Mouse (Mus musculus) G1E (cell line): Measurements from ENCODE around the gene Wdr48. TPM values are rescaled to one million over a fixed set of nuclear protein-coding genes. Genes with fewer than 3 reads are reported as not detected.

Source experiments
- ATAC-seq: 2 replicates; pipeline ENCODE4 v1.8.0; 2016; ENCODE audit warnings: mild to moderate bottlenecking; ENCODE audit not compliant: insufficient number of reproducible peaks, poor library complexity, low FRiP score, severe bottlenecking; ENCODE audit errors: extremely low read depth
- DNase-seq: peaks from one replicate; pipeline ENCODE4 v3.0.0; 2012; ENCODE audit warnings: low spot score
- H3K27me3 ChIP-seq: 2 replicates; pipeline ENCODE4 v1.6.1; 2012; ENCODE audit warnings: mild to moderate bottlenecking, low read length, inconsistent platforms; ENCODE audit not compliant: insufficient read depth
- H3K36me3 ChIP-seq: replicated peaks from 2 replicates; pipeline ENCODE3; 2012; ENCODE audit warnings: mild to moderate bottlenecking, inconsistent platforms
- H3K4me1 ChIP-seq: 2 replicates; pipeline ENCODE4 v1.6.1; 2012; ENCODE audit warnings: low read depth, low read length, inconsistent platforms, mixed read lengths; ENCODE audit not compliant: insufficient read depth
- H3K4me3 ChIP-seq: 2 replicates; pipeline ENCODE4 v1.5.1; 2012; ENCODE audit warnings: low read depth, mild to moderate bottlenecking, inconsistent platforms, low read length, moderate library complexity, mixed read lengths
- H3K9me3 ChIP-seq: replicated peaks from 2 replicates; pipeline ENCODE4 v1.6.1; 2012; ENCODE audit warnings: inconsistent platforms
- CTCF ChIP-seq: IDR thresholded peaks from 2 replicates; pipeline ENCODE4 v1.5.1; 2012; ENCODE audit warnings: low read depth, low read length, inconsistent platforms, mixed read lengths
- GATA1 ChIP-seq: IDR thresholded peaks from 2 replicates; pipeline ENCODE4 v1.6.1; 2012; ENCODE audit warnings: borderline replicate concordance, low read length, inconsistent platforms, mixed read lengths
- GATA2 ChIP-seq: IDR thresholded peaks from 2 replicates; pipeline ENCODE4 v1.6.1; 2012; ENCODE audit warnings: low read depth, low read length, inconsistent platforms, borderline replicate concordance
- POLR2AphosphoS5 ChIP-seq: IDR thresholded peaks from 2 replicates; pipeline ENCODE4 v1.6.1; 2012; ENCODE audit warnings: low read depth, low read length, inconsistent platforms; ENCODE audit not compliant: insufficient replicate concordance
- TAL1 ChIP-seq: conservative IDR thresholded peaks from 2 replicates; pipeline ENCODE4 v1.6.1; 2012; ENCODE audit warnings: low read depth, low read length, inconsistent platforms, mixed read lengths
- polyA plus RNA-seq: library from polyadenylated mRNA; stranded (reverse); fragments of >175 nt; gene quantifications from 2 replicates; pipeline ENCODE4 v1.2.3, GENCODE M21; 2012
- total RNA-seq, 2 experiments: library from RNA; stranded (forward) in 1 of 2; stranded (reverse) in 1 of 2; fragments of 200-1000 nt in 1 of 2; fragments of >200 nt in 1 of 2; fragmentation: Nextera tagmentation in 1 of 2; gene quantifications; 2 replicates each; pipeline ENCODE4 v1.2.3; 2014 to 2017

The Wdr48 gene
- total and polyA plus RNA-seq, 3 experiments = 14.5 to 99.9 (median 55.1) TPM

- H3K36me3 ChIP-seq = peaks cover 62% of the 10 kb centered on the region
- peaks cover 7% of the 10 kb centered on the region; the same call in 1 of the 2 replicates for H3K27me3 ChIP-seq
- DNase-seq (no peak), ATAC-seq (no peak)
- TF ChIP-seq TAL1 = no peak
- TF ChIP-seq GATA2 = no peak
- TF ChIP-seq CTCF = no peak
- no peak for TF ChIP-seq GATA1
- TF ChIP-seq POLR2AphosphoS5 = no peak
- peaks cover 4% of the 10 kb centered on the region; the same call in 1 of the 2 replicates for H3K9me3 ChIP-seq
- H3K4me3 ChIP-seq = no peak overlapping the region
- peaks cover 12% of the 10 kb centered on the region for H3K4me1 ChIP-seq
Observed at GRCm38 (mm10) chr9:119970763-119971656, 76.3 kb downstream of the Wdr48 start.

GRCm38 (mm10) chr9:119972166-119972565 is 77.5 kb downstream of the Wdr48 start:
- DNase-seq (no peak), ATAC-seq (no peak)
- peaks cover 4% of the 10 kb centered on the region; the same call in 1 of the 2 replicates for H3K9me3 ChIP-seq
- peaks cover 21% of the 10 kb centered on the region for H3K4me1 ChIP-seq
- H3K4me3 ChIP-seq = no peak overlapping the region
- TF ChIP-seq TAL1 (no peak), GATA2 (no peak), GATA1 (no peak), CTCF (no peak), POLR2AphosphoS5 (no peak)
- H3K27me3 ChIP-seq = peaks cover 2% of the 10 kb centered on the region; the same call in 1 of the 2 replicates
- H3K36me3 ChIP-seq = peaks cover 62% of the 10 kb centered on the region

- Histone ChIP-seq H3K4me1 (peaks cover 26% of the 10 kb centered on the region), H3K36me3 (peaks cover 62% of the 10 kb centered on the region), H3K27me3 (peaks cover 2% of the 10 kb centered on the region; the same call in 1 of the 2 replicates), H3K9me3 (peaks cover 4% of the 10 kb centered on the region; the same call in 1 of the 2 replicates), H3K4me3 (no peak overlapping the region)
- DNase-seq (no peak), ATAC-seq (no peak)
- no peak for TF ChIP-seq GATA1
- no peak for TF ChIP-seq POLR2AphosphoS5
- no peak for TF ChIP-seq TAL1
- no peak for TF ChIP-seq GATA2
- no peak for TF ChIP-seq CTCF
Observed at GRCm38 (mm10) chr9:119972582-119972981, 77.9 kb downstream of the Wdr48 start.

- TF ChIP-seq CTCF = no peak
- no peak for TF ChIP-seq TAL1
- TF ChIP-seq GATA1 = no peak
- TF ChIP-seq POLR2AphosphoS5 = no peak
- TF ChIP-seq GATA2 = no peak
- ATAC-seq (no peak), DNase-seq (no peak)
- H3K9me3 ChIP-seq = peaks cover 4% of the 10 kb centered on the region; the same call in 1 of the 2 replicates
- no peak overlapping the region for H3K4me3 ChIP-seq
- peaks cover 62% of the 10 kb centered on the region for H3K36me3 ChIP-seq
- peaks cover 32% of the 10 kb centered on the region for H3K4me1 ChIP-seq
- H3K27me3 ChIP-seq = no peaks in the 10 kb centered on the region
Observed at GRCm38 (mm10) chr9:119973281-119973680, 78.6 kb downstream of the Wdr48 start.

GRCm38 (mm10) chr9:119973869-119974520 is 79.3 kb downstream of the Wdr48 start:
- Histone ChIP-seq H3K36me3 (peaks cover 67% of the 10 kb centered on the region), H3K4me3 (no peak overlapping the region), H3K4me1 (peaks cover 40% of the 10 kb centered on the region), H3K9me3 (peaks cover 4% of the 10 kb centered on the region; the same call in 1 of the 2 replicates), H3K27me3 (no peaks in the 10 kb centered on the region)
- DNase-seq (no peak), ATAC-seq (no peak)
- TF ChIP-seq CTCF (peak; percentile 56), GATA1 (no peak)

GRCm38 (mm10) chr9:119974609-119975008 is 79.9 kb downstream of the Wdr48 start:
- Histone ChIP-seq H3K4me1 (peaks cover 46% of the 10 kb centered on the region), H3K4me3 (no peak overlapping the region), H3K36me3 (peaks cover 68% of the 10 kb centered on the region), H3K9me3 (peaks cover 4% of the 10 kb centered on the region; the same call in 1 of the 2 replicates), H3K27me3 (no peaks in the 10 kb centered on the region)
- ATAC-seq (no peak), DNase-seq (no peak)
- TF ChIP-seq POLR2AphosphoS5 (no peak), CTCF (no peak), GATA1 (no peak), TAL1 (no peak), GATA2 (no peak)
